8 mouse cellular contexts compared by ENCODE assay signal in the genomic region with DNA sequence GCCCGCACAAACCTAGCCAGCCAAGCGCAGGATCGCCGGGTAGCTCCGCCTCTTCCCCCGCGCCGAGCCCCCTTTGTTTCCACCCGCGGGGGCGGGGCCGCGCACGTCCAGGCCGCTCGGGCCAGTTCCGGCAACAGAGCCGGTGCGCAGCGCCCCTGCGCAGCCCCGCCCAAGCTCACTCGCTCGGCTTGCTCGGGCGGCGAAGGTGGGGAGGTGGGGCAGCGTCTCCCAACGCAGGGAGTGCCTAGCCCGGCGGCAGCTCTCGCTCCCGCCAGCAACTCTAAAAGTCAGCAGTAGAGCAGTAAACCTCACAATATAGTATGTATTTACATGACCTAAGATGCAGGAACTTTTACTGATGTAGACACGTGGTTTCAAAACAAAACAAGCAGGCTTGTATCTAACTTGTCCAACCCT.
DNase-seq lines count a peak whose midpoint lies in the region; ATAC-seq lines count a peak whose summit lies in the region.

No protein-coding gene starts in this region.

- H3K9ac ChIP-seq in heart, embryonic 14.5 days (ENCODE audit: low read length): peak overlapping the region; percentile 71
- peak overlapping the region; percentile 65 for H3K9ac ChIP-seq in liver, embryonic 13.5 days
- peak overlapping the region; percentile 60; the same call in 1 of the 2 replicates for H3K9ac ChIP-seq in stomach, embryonic 16.5 days (ENCODE audit: low read length)

- H3K4me2 ChIP-seq in heart, embryonic 14.5 days (ENCODE audit: low read length): peak overlapping the region; percentile 65
- peak overlapping the region; percentile 70 for H3K4me2 ChIP-seq in liver, embryonic 13.5 days
- H3K4me2 ChIP-seq in stomach, embryonic 16.5 days (ENCODE audit: low read depth, low read length): peak overlapping the region; percentile 66

- DNase-seq in CD4-positive, CD25-positive, alpha-beta regulatory T cell, adult 2 months (ENCODE audit: low read depth, low spot score): peak; percentile 98
- DNase-seq in fat pad, adult 2 months (ENCODE audit: extremely low read depth, low read depth, low spot score): peak; percentile 28
- peak; percentile 98 for DNase-seq in kidney, postnatal 14 days
- peak; percentile 97 for DNase-seq in liver, embryonic 13.5 days
- DNase-seq in neural tube, embryonic 10.5 days (ENCODE audit: extremely low spot score, low spot score): peak; percentile 95

- H3K27ac ChIP-seq in brown adipose tissue, adult 24 weeks (replicated peaks; ENCODE audit: low read depth, low read length): peak overlapping the region; percentile 55; the same call in 1 of the 2 replicates
- peak overlapping the region; percentile 38 to 75 for H3K27ac ChIP-seq in heart, embryonic 14.5 days (replicated peaks in 1 of 2; ENCODE audit: control insufficient read depth in 1 of 2, insufficient read depth in 1 of 2, low read depth in 2 of 2, low read length in 2 of 2)
- H3K27ac ChIP-seq in liver, embryonic 13.5 days: peak overlapping the region; percentile 63
- peak overlapping the region; percentile 77 for H3K27ac ChIP-seq in stomach, embryonic 16.5 days (ENCODE audit: low read length)

- H3K4me1 ChIP-seq in brown adipose tissue, adult 24 weeks (ENCODE audit: control insufficient read depth, insufficient read depth, insufficient read length, low read length): no peaks in the 10 kb centered on the region
- peaks cover 0 to 29% of the 10 kb centered on the region in 2 experiments; a peak in 2 of 4 replicates for H3K4me1 ChIP-seq in heart, embryonic 14.5 days (ENCODE audit: control insufficient read depth in 2 of 2, insufficient read depth in 2 of 2, low read length in 2 of 2)
- H3K4me1 ChIP-seq in liver, embryonic 13.5 days (replicated peaks): peaks cover 45% of the 10 kb centered on the region
- H3K4me1 ChIP-seq in stomach, embryonic 16.5 days (ENCODE audit: control insufficient read depth, insufficient read depth, low read length): peaks cover 20% of the 10 kb centered on the region

- no peaks in the 10 kb centered on the region for H3K36me3 ChIP-seq in heart, embryonic 14.5 days (ENCODE audit: control insufficient read depth, insufficient read depth, low read length)
- no peaks in the 10 kb centered on the region for H3K36me3 ChIP-seq in liver, embryonic 13.5 days
- no peaks in the 10 kb centered on the region for H3K36me3 ChIP-seq in stomach, embryonic 16.5 days (ENCODE audit: control insufficient read depth, insufficient read depth, low read length)

- H3K9me3 ChIP-seq in heart, embryonic 14.5 days (ENCODE audit: control insufficient read depth, low read length): no peaks in the 10 kb centered on the region
- no peaks in the 10 kb centered on the region for H3K9me3 ChIP-seq in liver, embryonic 13.5 days (replicated peaks)
- no peaks in the 10 kb centered on the region for H3K9me3 ChIP-seq in stomach, embryonic 16.5 days (replicated peaks; ENCODE audit: control insufficient read depth, low read length)

- WGBS in heart, embryonic 14.5 days: 0% methylated on average over 27 of the region's 34 CpGs
- under 1% methylated on average over 25 of the region's 34 CpGs for WGBS in liver, embryonic 13.5 days (ENCODE audit: insufficient replicate concordance)
- WGBS in stomach, embryonic 16.5 days: under 1% methylated on average over 20 of the region's 34 CpGs

- peak overlapping the region; percentile 79 for H3K4me3 ChIP-seq in brown adipose tissue, adult 24 weeks (ENCODE audit: insufficient read depth, low read depth, low read length)
- peak overlapping the region; percentile 56 to 59 for H3K4me3 ChIP-seq in heart, embryonic 14.5 days (ENCODE audit: control insufficient read depth in 1 of 2, insufficient read depth in 1 of 2, low read depth in 1 of 2, low read length in 2 of 2)
- peak overlapping the region; percentile 63 for H3K4me3 ChIP-seq in liver, embryonic 13.5 days (replicated peaks)
- H3K4me3 ChIP-seq in stomach, embryonic 16.5 days (replicated peaks; ENCODE audit: low read length): peak overlapping the region; percentile 55

- peak; percentile 91 for ATAC-seq in heart, embryonic 14.5 days (ENCODE audit: insufficient number of reproducible peaks, insufficient read depth, low FRiP score, low read depth)
- ATAC-seq in liver, embryonic 13.5 days (ENCODE audit: low read depth): peak; percentile 87
- peak; percentile 92 for ATAC-seq in stomach, embryonic 16.5 days (ENCODE audit: insufficient read depth, low FRiP score)

- no peaks in the 10 kb centered on the region for H3K27me3 ChIP-seq in heart, embryonic 14.5 days (ENCODE audit: control insufficient read depth, insufficient read depth, low read length)
- H3K27me3 ChIP-seq in liver, embryonic 13.5 days: no peaks in the 10 kb centered on the region
- H3K27me3 ChIP-seq in stomach, embryonic 16.5 days (ENCODE audit: control insufficient read depth, insufficient read depth, low read length): no peaks in the 10 kb centered on the region

Comparison
In these comparisons a context has a peak if more than half of its experiments do, and no peak if none do; other contexts are left out.
1. Peak in every context shown above with its lines: DNase-seq, ATAC-seq, H3K4me3 ChIP-seq and H3K27ac ChIP-seq.
2. DNase-seq: peak in every context shown above with its lines; median percentile 98 in CD4-positive, CD25-positive, alpha-beta regulatory T cell, adult 2 months; 98 in kidney, postnatal 14 days; 97 in liver, embryonic 13.5 days; 95 in neural tube, embryonic 10.5 days; 28 in fat pad, adult 2 months.